Mouse (Mus musculus): ENCODE results near the gene Nmnat2. TPM values are rescaled to one million over a fixed set of nuclear protein-coding genes. Genes with fewer than 3 reads are reported as not detected.
A peak's percentile ranks its signal among the peaks of the same experiment; 100 is the strongest.

Gene Nmnat2
- total and polyA plus RNA-seq, 2 experiments from 2014 or later, result 70.5 to 120 TPM

DNA sequence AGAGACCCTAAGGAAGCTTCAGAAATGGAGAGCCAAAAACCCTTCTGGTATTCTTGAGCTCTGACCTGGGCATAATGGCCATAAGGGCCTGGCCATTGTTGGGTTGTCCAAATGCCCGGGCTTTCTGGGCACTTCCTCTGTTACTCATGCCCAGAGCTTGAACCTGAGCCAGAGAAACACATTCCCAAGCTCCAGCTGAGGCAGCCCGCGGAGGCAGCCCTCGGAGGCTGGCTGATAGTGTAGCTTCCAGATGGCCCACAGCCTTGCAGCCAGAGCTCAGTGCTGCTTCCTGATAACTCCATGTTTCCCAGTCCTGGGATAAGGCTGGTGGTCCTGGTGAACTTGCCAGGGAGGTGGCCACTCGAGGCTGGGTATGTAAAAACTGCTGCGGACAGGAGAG lies 129.4 kb downstream of the Nmnat2 start:
- Histone ChIP-seq H3K27me3 (ENCODE audit: insufficient read depth, low read length) (no peaks in the 10 kb centered on the region), H3K4me3 (ENCODE audit: low read length) (no peak overlapping the region), H3K27ac (no peak overlapping the region), H3K9ac (replicated peaks; ENCODE audit: low read length) (no peak overlapping the region), H3K9me3 (ENCODE audit: low read length) (no peaks in the 10 kb centered on the region), H3K4me2 (ENCODE audit: low read depth, low read length) (no peak overlapping the region), H3K36me3 (ENCODE audit: insufficient read depth, low read length) (no peaks in the 10 kb centered on the region), H3K4me1 (ENCODE audit: insufficient read depth, low read length) (no peaks in the 10 kb centered on the region)
- 19% methylated on average over 6 of the region's 6 CpGs for WGBS
- DNase-seq (ENCODE audit: low spot score) (peak; percentile 66), ATAC-seq (0 out of 2 replicates have a peak, but pooled peaks have one; percentile 49)
- TF ChIP-seq CTCF (IDR thresholded peaks at IDR 0.05; ENCODE audit: low read depth), result no peak

DNA sequence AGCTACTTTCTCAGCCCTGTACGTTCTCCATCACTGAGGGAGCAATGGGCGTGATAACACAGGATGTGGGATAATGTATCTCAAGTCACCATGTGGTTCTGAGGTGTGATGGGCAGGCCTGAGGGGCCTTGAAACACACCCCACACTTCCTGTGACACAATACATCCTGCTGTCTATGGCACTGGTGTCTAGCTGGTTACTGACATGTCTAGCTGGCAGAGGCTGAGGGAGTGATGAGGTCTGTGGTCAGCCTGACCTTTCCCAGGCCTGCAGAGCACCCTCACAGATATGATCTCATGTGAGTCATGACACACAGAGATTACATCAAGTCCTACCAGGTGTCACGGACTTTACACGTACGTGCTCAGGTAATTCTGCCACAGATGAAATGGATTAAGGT lies 130.4 kb downstream of the Nmnat2 start:
- 91% methylated on average over 5 of the region's 5 CpGs for WGBS

DNA sequence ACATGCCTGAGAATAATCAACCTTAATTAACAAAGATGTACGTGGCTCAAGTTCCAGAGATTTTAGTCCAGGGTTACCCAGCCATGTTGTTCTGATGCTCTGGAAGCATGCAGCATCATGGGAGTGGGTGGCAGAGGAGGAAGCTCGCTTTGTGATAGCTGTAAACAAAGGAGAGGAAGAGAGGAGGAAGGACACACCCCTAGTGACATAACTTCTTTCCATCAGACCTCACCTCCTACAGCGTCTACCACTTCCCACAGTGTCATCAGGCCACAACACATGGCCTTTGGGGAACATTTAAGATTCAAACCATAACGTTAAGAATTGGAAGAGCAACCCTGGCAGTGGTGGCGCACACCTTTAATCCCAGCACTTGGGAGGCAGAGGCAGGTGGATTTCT lies 133.0 kb downstream of the Nmnat2 start:
- Histone ChIP-seq H3K4me3 (ENCODE audit: low read length) (no peak overlapping the region), H3K27me3 (ENCODE audit: insufficient read depth, low read length) (no peaks in the 10 kb centered on the region), H3K9me3 (ENCODE audit: low read length) (no peaks in the 10 kb centered on the region), H3K36me3 (ENCODE audit: insufficient read depth, low read length) (no peaks in the 10 kb centered on the region; the same call in 1 of the 2 replicates), H3K27ac (no peak overlapping the region), H3K9ac (replicated peaks; ENCODE audit: low read length) (no peak overlapping the region), H3K4me1 (ENCODE audit: insufficient read depth, low read length) (no peaks in the 10 kb centered on the region), H3K4me2 (ENCODE audit: low read depth, low read length) (no peak overlapping the region)
- ATAC-seq, result no peak
- TF ChIP-seq CTCF (IDR thresholded peaks at IDR 0.05; ENCODE audit: low read depth), result no peak
- no peak for DNase-seq (ENCODE audit: low spot score)
- WGBS, result 87% methylated on average over 5 of the region's 5 CpGs

More for the DNA sequence above, 130.4 kb downstream of the Nmnat2 start:
- no peaks in the 10 kb centered on the region; the same call in 1 of the 2 replicates for H3K36me3 ChIP-seq (ENCODE audit: insufficient read depth, low read length)
- TF ChIP-seq CTCF (IDR thresholded peaks at IDR 0.05; ENCODE audit: low read depth), result no peak
- no peak overlapping the region for H3K4me3 ChIP-seq (ENCODE audit: low read length)
- no peak overlapping the region for H3K4me2 ChIP-seq (ENCODE audit: low read depth, low read length)
- DNase-seq (ENCODE audit: low spot score), result no peak
- H3K27me3 ChIP-seq (ENCODE audit: insufficient read depth, low read length), result no peaks in the 10 kb centered on the region
- no peak overlapping the region for H3K9ac ChIP-seq (replicated peaks; ENCODE audit: low read length)
- ATAC-seq, result no peak
- H3K27ac ChIP-seq, result no peak overlapping the region
- H3K4me1 ChIP-seq (ENCODE audit: insufficient read depth, low read length), result no peaks in the 10 kb centered on the region
- no peaks in the 10 kb centered on the region for H3K9me3 ChIP-seq (ENCODE audit: low read length)

DNA sequence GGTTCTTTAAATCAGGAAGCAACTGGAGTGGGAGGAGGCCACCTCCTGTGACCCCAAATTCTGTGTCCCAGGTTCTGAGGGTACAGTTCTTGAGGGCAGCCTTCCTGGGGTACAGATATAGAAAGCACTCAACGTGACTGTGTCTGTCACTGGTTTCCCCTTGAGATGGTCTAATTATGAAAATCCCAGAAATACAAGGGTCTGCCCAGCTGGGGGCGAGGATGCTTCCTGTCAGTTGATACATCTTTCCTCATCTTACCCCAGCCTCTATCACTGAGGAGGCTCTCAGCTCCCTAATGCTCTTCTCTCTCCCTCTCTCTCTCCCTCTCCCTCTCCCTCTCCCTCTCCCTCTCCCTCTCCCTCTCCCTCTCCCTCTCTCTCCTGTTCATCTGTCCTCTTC lies 135.3 kb downstream of the Nmnat2 start:
- DNase-seq (ENCODE audit: low spot score) (no peak), ATAC-seq (no peak)
- Histone ChIP-seq H3K4me1 (ENCODE audit: insufficient read depth, low read length) (no peaks in the 10 kb centered on the region), H3K4me3 (ENCODE audit: low read length) (no peak overlapping the region), H3K9me3 (ENCODE audit: low read length) (no peaks in the 10 kb centered on the region), H3K27me3 (ENCODE audit: insufficient read depth, low read length) (no peaks in the 10 kb centered on the region), H3K4me2 (ENCODE audit: low read depth, low read length) (no peak overlapping the region), H3K27ac (no peak overlapping the region), H3K9ac (replicated peaks; ENCODE audit: low read length) (no peak overlapping the region), H3K36me3 (ENCODE audit: insufficient read depth, low read length) (no peaks in the 10 kb centered on the region; the same call in 1 of the 2 replicates)
- 74% methylated on average over 2 of the region's 2 CpGs for WGBS
- no peak for TF ChIP-seq CTCF (IDR thresholded peaks at IDR 0.05; ENCODE audit: low read depth)

DNA sequence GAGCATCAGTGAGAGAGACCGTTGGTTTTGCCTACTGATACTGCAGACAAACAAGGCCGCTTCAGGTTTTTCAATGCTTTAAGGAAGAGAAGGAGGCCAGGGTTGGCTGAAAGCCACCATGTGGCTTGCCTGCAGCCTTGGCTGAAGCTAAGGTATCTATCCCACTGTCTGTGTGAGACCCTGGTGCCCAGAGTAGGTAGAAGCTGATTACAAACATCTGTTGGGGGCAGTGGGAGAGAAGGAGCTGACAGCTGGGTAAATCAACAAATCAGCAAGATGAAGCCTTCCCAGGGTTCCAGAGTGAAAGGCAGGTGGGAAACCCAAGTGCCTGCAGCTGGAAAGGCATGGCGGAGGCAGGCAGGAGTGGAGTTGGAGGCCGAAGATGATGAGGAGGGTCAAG lies 136.0 kb downstream of the Nmnat2 start:
- H3K9ac ChIP-seq (replicated peaks; ENCODE audit: low read length), result no peak overlapping the region
- WGBS, result 73% methylated on average over 4 of the region's 4 CpGs

DNA sequence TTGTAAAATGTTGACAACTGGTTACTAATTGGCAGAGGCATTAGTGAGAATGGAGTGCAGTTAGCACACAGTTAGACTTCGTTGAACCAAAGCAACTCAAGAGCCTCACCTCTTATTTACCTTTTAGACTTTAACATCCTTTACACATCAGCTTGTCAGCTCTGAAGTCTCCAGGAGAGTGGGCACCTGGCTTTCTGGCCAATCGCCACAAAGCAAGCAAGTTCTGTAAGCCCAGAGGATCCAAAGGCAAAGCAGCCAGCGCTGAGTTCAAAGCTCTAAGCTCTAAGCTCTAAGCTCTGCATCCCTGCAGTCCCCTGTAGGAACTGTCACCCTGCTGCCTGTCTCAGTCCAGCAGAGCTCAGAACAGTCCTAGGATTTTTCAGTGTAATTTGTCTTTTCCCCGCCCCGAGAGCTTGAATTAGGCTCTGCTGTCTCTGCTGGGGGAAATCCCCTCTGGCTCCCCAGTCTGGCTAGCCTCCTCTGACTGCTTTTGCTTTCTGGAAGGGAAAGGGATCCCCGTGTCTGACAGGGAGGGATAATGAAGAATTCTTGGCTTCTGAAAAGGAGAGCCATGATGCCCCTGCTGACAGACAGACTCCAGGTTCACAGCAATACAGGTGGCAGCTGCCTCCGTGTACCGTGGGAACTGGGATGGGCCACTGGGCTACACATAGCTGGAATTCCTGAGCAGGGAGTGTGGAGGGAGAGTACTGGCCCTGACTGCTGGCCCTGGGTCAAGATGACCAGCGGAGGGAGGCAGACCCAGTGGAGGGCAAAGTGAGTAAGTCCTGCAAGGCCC lies 136.8 kb downstream of the Nmnat2 start:
- DNase-seq (ENCODE audit: low spot score) (no peak), ATAC-seq (no peak; the same call in 1 of the 2 replicates)
- no peak overlapping the region for H3K4me2 ChIP-seq (ENCODE audit: low read depth, low read length)
- no peaks in the 10 kb centered on the region for H3K4me1 ChIP-seq (ENCODE audit: insufficient read depth, low read length)
- no peaks in the 10 kb centered on the region for H3K27me3 ChIP-seq (ENCODE audit: insufficient read depth, low read length)
- H3K36me3 ChIP-seq (ENCODE audit: insufficient read depth, low read length), result no peaks in the 10 kb centered on the region; the same call in 1 of the 2 replicates
- no peaks in the 10 kb centered on the region for H3K9me3 ChIP-seq (ENCODE audit: low read length)
- peak overlapping the region; percentile 27; the same call in 1 of the 2 replicates for H3K27ac ChIP-seq
- TF ChIP-seq CTCF (IDR thresholded peaks at IDR 0.05; ENCODE audit: low read depth), result no peak
- H3K4me3 ChIP-seq (ENCODE audit: low read length), result no peak overlapping the region
- H3K9ac ChIP-seq (replicated peaks; ENCODE audit: low read length), result no peak overlapping the region
- WGBS, result 41% methylated on average over 9 of the region's 9 CpGs

More for the DNA sequence above, 136.0 kb downstream of the Nmnat2 start:
- no peaks in the 10 kb centered on the region for H3K9me3 ChIP-seq (ENCODE audit: low read length)
- no peak overlapping the region for H3K27ac ChIP-seq
- no peak for DNase-seq (ENCODE audit: low spot score)
- no peak for ATAC-seq
- no peak for TF ChIP-seq CTCF (IDR thresholded peaks at IDR 0.05; ENCODE audit: low read depth)
- H3K4me2 ChIP-seq (ENCODE audit: low read depth, low read length), result no peak overlapping the region
- no peaks in the 10 kb centered on the region for H3K4me1 ChIP-seq (ENCODE audit: insufficient read depth, low read length)
- no peak overlapping the region for H3K4me3 ChIP-seq (ENCODE audit: low read length)
- H3K36me3 ChIP-seq (ENCODE audit: insufficient read depth, low read length), result no peaks in the 10 kb centered on the region; the same call in 1 of the 2 replicates
- H3K27me3 ChIP-seq (ENCODE audit: insufficient read depth, low read length), result no peaks in the 10 kb centered on the region
